9 mouse cellular contexts compared by ENCODE assay signal in genomic region chr7:99917320-99917844, GRCm38 (mm10). TPM values are rescaled to one million over a fixed set of nuclear protein-coding genes. Genes with fewer than 3 reads are reported as not detected.
DNase-seq lines count a peak whose midpoint lies in the region; ATAC-seq and TF ChIP-seq lines count a peak whose summit lies in the region.
"Had no signal": no experiment of that assay in that cellular context is flagged by ENCODE, and none has a peak within 500 bp of the region (broad histone marks: within the 10 kb centered on the region; RNA-seq: fewer than 3 reads in every experiment).

No protein-coding gene starts in this region.

- H3K9me3 ChIP-seq in heart, embryonic 11.5 days (replicated peaks; ENCODE audit: control insufficient read depth, low read length), result no peaks in the 10 kb centered on the region
- H3K9me3 ChIP-seq in limb, embryonic 15.5 days, result no peaks in the 10 kb centered on the region
- H3K9me3 ChIP-seq in midbrain, postnatal 0 days (ENCODE audit: low read length), result no peaks in the 10 kb centered on the region

- ATAC-seq in heart, embryonic 11.5 days (replicated peaks; ENCODE audit: insufficient number of reproducible peaks, low FRiP score, low TSS enrichment), result peak; percentile 24; the same call in 1 of the 2 replicates
- ATAC-seq in common myeloid progenitor, adult 5-6 weeks (replicated peaks; ENCODE audit: low read depth, poor library complexity, severe bottlenecking), result peak; percentile 51
- ATAC-seq in limb, embryonic 15.5 days (ENCODE audit: insufficient number of reproducible peaks, low FRiP score, low TSS enrichment, low read depth), result no peak
- peak; percentile 52; the same call in 1 of the 2 replicates for ATAC-seq in midbrain, postnatal 0 days (ENCODE audit: low FRiP score)

- no peak for DNase-seq in heart, adult 9 months (ENCODE audit: low spot score in 2 of 2)
- peak; percentile 60 for DNase-seq in gastrocnemius, postnatal 25 days
- peak; percentile 34 for DNase-seq in kidney, adult 2 months
- peak; percentile 62 for DNase-seq in midbrain, postnatal 0 days (ENCODE audit: low spot score)
- peak; percentile 47 for DNase-seq in thymus, postnatal 0 days (ENCODE audit: low spot score)

- TF ChIP-seq POLR2A in kidney, adult 2 months (IDR thresholded peaks at IDR 0.05; ENCODE audit: low read depth, low read length), result no peak

- no peak for TF ChIP-seq CTCF in kidney, adult 2 months (conservative IDR thresholded peaks at IDR 0.05; ENCODE audit: insufficient read depth, insufficient read length, low read depth, low read length)
- no peak for TF ChIP-seq CTCF in midbrain, postnatal 0 days (IDR thresholded peaks at IDR 0.05)

- H3K27me3 ChIP-seq in heart, embryonic 11.5 days (ENCODE audit: control insufficient read depth, insufficient read depth, low read length), result peaks cover 31% of the 10 kb centered on the region
- H3K27me3 ChIP-seq in kidney, adult 2 months (replicated peaks; ENCODE audit: control insufficient read depth, insufficient read depth, low read length), result no peaks in the 10 kb centered on the region
- H3K27me3 ChIP-seq in limb, embryonic 15.5 days, result peaks cover 18% of the 10 kb centered on the region
- no peaks in the 10 kb centered on the region for H3K27me3 ChIP-seq in midbrain, postnatal 0 days (ENCODE audit: insufficient read depth, low read length)
- H3K27me3 ChIP-seq: CH12.LX had no signal

- H3K4me2 ChIP-seq in heart, embryonic 11.5 days, result peak overlapping the region; percentile 92
- peak overlapping the region; percentile 78 for H3K4me2 ChIP-seq in limb, embryonic 15.5 days
- peak overlapping the region; percentile 83 for H3K4me2 ChIP-seq in midbrain, postnatal 0 days (ENCODE audit: low read depth, low read length, poor library complexity, severe bottlenecking)

- no peaks in the 10 kb centered on the region; the same call in 1 of the 2 replicates for H3K36me3 ChIP-seq in heart, embryonic 11.5 days (ENCODE audit: control insufficient read depth, insufficient read depth, low read length)
- no peaks in the 10 kb centered on the region for H3K36me3 ChIP-seq in kidney, adult 2 months (ENCODE audit: control insufficient read depth, insufficient read depth, low read length)
- peaks cover 13% of the 10 kb centered on the region; the same call in 1 of the 2 replicates for H3K36me3 ChIP-seq in limb, embryonic 15.5 days
- H3K36me3 ChIP-seq in midbrain, postnatal 0 days (ENCODE audit: insufficient read depth, low read length), result 0 out of 2 replicates have a peak, but pooled peaks cover 3% of the 10 kb centered on the region

- WGBS in heart, embryonic 11.5 days (ENCODE audit: insufficient replicate concordance), result 4% methylated on average over 36 of the region's 36 CpGs
- under 1% methylated on average over 36 of the region's 36 CpGs for WGBS in kidney, adult 2 months
- WGBS in limb, embryonic 15.5 days, result 1% methylated on average over 36 of the region's 36 CpGs
- under 1% methylated on average over 36 of the region's 36 CpGs for WGBS in midbrain, postnatal 0 days

- peak overlapping the region; percentile 45 for H3K4me3 ChIP-seq in heart, embryonic 11.5 days (ENCODE audit: low read depth, low read length)
- peak overlapping the region; percentile 29 for H3K4me3 ChIP-seq in kidney, adult 2 months (ENCODE audit: insufficient read depth, low read depth, low read length)
- H3K4me3 ChIP-seq in limb, embryonic 15.5 days, result peak overlapping the region; percentile 36
- H3K4me3 ChIP-seq in midbrain, postnatal 0 days (ENCODE audit: low read depth, low read length), result peak overlapping the region; percentile 35

- H3K4me1 ChIP-seq in heart, embryonic 11.5 days (ENCODE audit: control insufficient read depth, insufficient read depth, low read length), result peaks cover 8% of the 10 kb centered on the region
- peaks cover 9% of the 10 kb centered on the region for H3K4me1 ChIP-seq in kidney, adult 2 months (ENCODE audit: control insufficient read depth, insufficient read depth, low read length)
- H3K4me1 ChIP-seq in limb, embryonic 15.5 days, result peaks cover 19% of the 10 kb centered on the region
- H3K4me1 ChIP-seq in midbrain, postnatal 0 days (ENCODE audit: insufficient read depth, low read length), result peaks cover 9% of the 10 kb centered on the region; the same call in 1 of the 2 replicates

- H3K9ac ChIP-seq in heart, embryonic 11.5 days (ENCODE audit: low read depth, low read length), result peak overlapping the region; percentile 44; the same call in 1 of the 2 replicates
- H3K9ac ChIP-seq in limb, embryonic 15.5 days, result peak overlapping the region; percentile 29
- H3K9ac ChIP-seq in midbrain, postnatal 0 days (replicated peaks; ENCODE audit: low read length, poor library complexity, severe bottlenecking), result peak overlapping the region; percentile 48

- no peak overlapping the region for H3K27ac ChIP-seq in heart, embryonic 11.5 days (ENCODE audit: low read depth, low read length)
- no peak overlapping the region for H3K27ac ChIP-seq in kidney, adult 2 months (ENCODE audit: insufficient read depth, low read depth, low read length)
- H3K27ac ChIP-seq in limb, embryonic 15.5 days, result peak overlapping the region; percentile 4; the same call in 1 of the 2 replicates
- no peak overlapping the region for H3K27ac ChIP-seq in midbrain, postnatal 0 days (ENCODE audit: low read depth, low read length)

RNA-seq across cellular contexts. Expression of gene Spcs2, which starts 54.1 kb away (rescaled TPM):
- polyA plus RNA-seq in heart, embryonic 11.5 days (2014; fragmentation: Nextera tagmentation; extraction: Ambion mirVana), result 208 and 229 TPM in 2 replicates
- total RNA-seq in common myeloid progenitor, adult 5-6 weeks (2017), result 169 and 183 TPM in 2 replicates
- total RNA-seq in gastrocnemius, postnatal 25 days (2021), result 10 to 100 TPM; 65.9 to 71.4 TPM
- polyA plus RNA-seq in kidney, adult 2 months (2012; rRNA removed), result 26.8 and 39.7 TPM in 2 replicates
- 338 and 353 TPM in 2 replicates for polyA plus RNA-seq in limb, embryonic 15.5 days (2015; fragmentation: Nextera tagmentation; extraction: Ambion mirVana)
- 119 and 136 TPM in 2 replicates for total RNA-seq in midbrain, postnatal 0 days (2014; rRNA removed)
- polyA plus RNA-seq in midbrain, postnatal 0 days (2015; fragmentation: Nextera tagmentation; extraction: Ambion mirVana), result 251 and 264 TPM in 2 replicates
- polyA plus RNA-seq in thymus, postnatal 0 days (2015; fragmentation: Nextera tagmentation; extraction: Ambion mirVana), result 491 and 521 TPM in 2 replicates

RNA-seq across cellular contexts. Expression of gene Xrra1, which starts 58.5 kb away (rescaled TPM):
- polyA plus RNA-seq in heart, embryonic 11.5 days (2014; fragmentation: Nextera tagmentation; extraction: Ambion mirVana), result 0.23 and 0.49 TPM in 2 replicates
- not detected in 2 replicates for total RNA-seq in common myeloid progenitor, adult 5-6 weeks (2017)
- total RNA-seq in gastrocnemius, postnatal 25 days (2021), result under 1 TPM in 1 of 2 experiments, not detected in 1; 0.49 TPM
- polyA plus RNA-seq in kidney, adult 2 months (2012; rRNA removed), result 0.22 and 0.24 TPM in 2 replicates
- 0.19 and 0.57 TPM in 2 replicates for polyA plus RNA-seq in limb, embryonic 15.5 days (2015; fragmentation: Nextera tagmentation; extraction: Ambion mirVana)
- total RNA-seq in midbrain, postnatal 0 days (2014; rRNA removed), result 1.6 and 2.4 TPM in 2 replicates
- polyA plus RNA-seq in midbrain, postnatal 0 days (2015; fragmentation: Nextera tagmentation; extraction: Ambion mirVana), result 1.9 and 2.1 TPM in 2 replicates
- 9.4 and 13.8 TPM in 2 replicates for polyA plus RNA-seq in thymus, postnatal 0 days (2015; fragmentation: Nextera tagmentation; extraction: Ambion mirVana)

Comparison
In these comparisons a context has a peak if more than half of its experiments do, and no peak if none do; other contexts are left out.
1. DNase-seq: peak in gastrocnemius, postnatal 25 days (single experiment), kidney, adult 2 months (single experiment), midbrain, postnatal 0 days (single experiment) and thymus, postnatal 0 days (single experiment); none in heart, adult 9 months (0 of 2).
2. Peak in every context shown above with its lines, with median percentiles within 50 percentile points of each other: H3K4me2 ChIP-seq, H3K4me3 ChIP-seq and H3K9ac ChIP-seq.